Mouse (Mus musculus) megakaryocyte, embryonic 14.5 days (primary cell): Measurements from ENCODE around the gene Stard9.

Experiments used
- FLI1 ChIP-seq: IDR thresholded peaks from 2 replicates; pipeline ENCODE4 v1.6.1; 2012; ENCODE audit warnings: low read length, inconsistent platforms, mixed read lengths
- GATA1 ChIP-seq: IDR thresholded peaks from 3 replicates; pipeline ENCODE4 v1.6.1; 2012; ENCODE audit warnings: mixed read lengths, low read length, inconsistent platforms, borderline replicate concordance

GRCm38 (mm10) chr2:120597734-120598133 is 31.2 kb upstream of the Stard9 start:
- TF ChIP-seq GATA1, result no peak
- no peak for TF ChIP-seq FLI1
